Mouse (Mus musculus) neural tube, embryonic 12.5 days (tissue): Measurements from ENCODE around the gene Rbm33. TPM values are rescaled to one million over a fixed set of nuclear protein-coding genes. Genes with fewer than 3 reads are reported as not detected.

Experiments used
- ATAC-seq: fragments of 200-750 bp; cut with Nextera tagmentation; 2 replicates; pipeline ENCODE4 v1.8.0; 2017; ENCODE audit warnings: low read depth, mild to moderate bottlenecking, moderate TSS enrichment, moderate library complexity; ENCODE audit not compliant: low FRiP score
- H3K27ac ChIP-seq: fragments of 300-500 bp; sonication (generic); 2 replicates; pipeline ENCODE4 v1.5.1; 2016
- H3K27me3 ChIP-seq: fragments of 300-500 bp; sonication (generic); replicated peaks from 2 replicates; pipeline ENCODE4 v1.6.1; 2016; ENCODE audit warnings: mild to moderate bottlenecking
- H3K36me3 ChIP-seq: fragments of 300-500 bp; sonication (generic); 2 replicates; pipeline ENCODE4 v1.6.1; 2016; ENCODE audit warnings: mild to moderate bottlenecking
- H3K4me1 ChIP-seq: fragments of 300-500 bp; sonication (generic); 2 replicates; pipeline ENCODE4 v1.6.1; 2016
- H3K4me2 ChIP-seq: fragments of 300-500 bp; sonication (generic); replicated peaks from 2 replicates; pipeline ENCODE4 v1.6.1; 2016; ENCODE audit warnings: mild to moderate bottlenecking
- H3K4me3 ChIP-seq: fragments of 300-500 bp; sonication (generic); 2 replicates; pipeline ENCODE4 v1.5.1; 2016
- H3K9ac ChIP-seq: fragments of 300-500 bp; sonication (generic); 2 replicates; pipeline ENCODE4 v1.6.1; 2016; ENCODE audit warnings: mild to moderate bottlenecking
- H3K9me3 ChIP-seq: fragments of 300-500 bp; sonication (generic); 2 replicates; pipeline ENCODE4 v1.6.1; 2016; ENCODE audit warnings: mild to moderate bottlenecking
- WGBS: fragments of 180-500 bp; shearing (Covaris S2); methylation state at CpG from one replicate; pipeline ENCODE4 v1.1.7; 2016; 5-methylcytosine and 5-hydroxymethylcytosine counted together
- polyA plus RNA-seq: library from polyadenylated mRNA; unstranded; fragments of >200 nt; fragmentation: Nextera tagmentation; extraction: Ambion mirVana; gene quantifications from 2 replicates; pipeline ENCODE4 v1.2.1, GENCODE M21; 2016

The Rbm33 gene
- polyA plus RNA-seq, 1 experiment from 2014 or later, result 22.5 TPM

GRCm38 (mm10) chr5:28458821-28459240 is 141.9 kb downstream of the Rbm33 start:
- ATAC-seq, result peak; percentile 11; the same call in 1 of the 2 replicates

GRCm38 (mm10) chr5:28459456-28460225 is 142.7 kb downstream of the Rbm33 start:
- Histone ChIP-seq H3K9me3 (no peaks in the 10 kb centered on the region), H3K27me3 (peaks cover 92% of the 10 kb centered on the region), H3K27ac (no peak overlapping the region), H3K4me2 (peak overlapping the region; percentile 59), H3K4me1 (peaks cover 47% of the 10 kb centered on the region), H3K36me3 (no peaks in the 10 kb centered on the region), H3K9ac (no peak overlapping the region), H3K4me3 (0 out of 2 replicates have a peak overlapping the region, but pooled peaks have one; percentile 13)
- no peak for ATAC-seq
- WGBS, result under 1% methylated on average over 41 of the region's 41 CpGs

More at GRCm38 (mm10) chr5:28458821-28459240, 141.9 kb downstream of the Rbm33 start:
- H3K4me3 ChIP-seq, result peak overlapping the region; percentile 13; the same call in 1 of the 2 replicates
- H3K9me3 ChIP-seq, result no peaks in the 10 kb centered on the region
- peaks cover 87% of the 10 kb centered on the region for H3K27me3 ChIP-seq
- H3K9ac ChIP-seq, result no peak overlapping the region
- no peak overlapping the region for H3K27ac ChIP-seq
- under 1% methylated on average over 27 of the region's 27 CpGs for WGBS
- H3K36me3 ChIP-seq, result no peaks in the 10 kb centered on the region
- peaks cover 39% of the 10 kb centered on the region for H3K4me1 ChIP-seq
- H3K4me2 ChIP-seq, result peak overlapping the region; percentile 59

- Histone ChIP-seq H3K4me2 (peak overlapping the region; percentile 59), H3K36me3 (no peaks in the 10 kb centered on the region), H3K9me3 (no peaks in the 10 kb centered on the region), H3K9ac (0 out of 2 replicates have a peak overlapping the region, but pooled peaks have one; percentile 13), H3K27ac (no peak overlapping the region), H3K4me1 (peaks cover 54% of the 10 kb centered on the region), H3K4me3 (no peak overlapping the region), H3K27me3 (peaks cover 97% of the 10 kb centered on the region)
- no peak for ATAC-seq
- WGBS, result 1% methylated on average over 17 of the region's 17 CpGs
Measured at GRCm38 (mm10) chr5:28460556-28461350, 143.8 kb downstream of the Rbm33 start.

GRCm38 (mm10) chr5:28461376-28461775 is 144.5 kb downstream of the Rbm33 start:
- no peak overlapping the region for H3K9ac ChIP-seq
- H3K4me1 ChIP-seq, result peaks cover 54% of the 10 kb centered on the region
- 6% methylated on average over 11 of the region's 11 CpGs for WGBS
- no peak overlapping the region for H3K4me3 ChIP-seq
- peaks cover 97% of the 10 kb centered on the region for H3K27me3 ChIP-seq
- no peak overlapping the region for H3K4me2 ChIP-seq
- H3K9me3 ChIP-seq, result no peaks in the 10 kb centered on the region
- no peak overlapping the region for H3K27ac ChIP-seq
- H3K36me3 ChIP-seq, result no peaks in the 10 kb centered on the region
- no peak for ATAC-seq

GRCm38 (mm10) chr5:28462741-28463590 is 146.0 kb downstream of the Rbm33 start:
- Histone ChIP-seq H3K9ac (no peak overlapping the region), H3K4me2 (peak overlapping the region; percentile 85), H3K4me3 (peak overlapping the region; percentile 16; the same call in 1 of the 2 replicates), H3K36me3 (no peaks in the 10 kb centered on the region), H3K27ac (no peak overlapping the region), H3K9me3 (no peaks in the 10 kb centered on the region), H3K4me1 (peaks cover 56% of the 10 kb centered on the region), H3K27me3 (peaks cover 100% of the 10 kb centered on the region)
- ATAC-seq, result no peak
- WGBS, result 1% methylated on average over 33 of the region's 33 CpGs

GRCm38 (mm10) chr5:28463656-28464055 is 146.7 kb downstream of the Rbm33 start:
- Histone ChIP-seq H3K9ac (no peak overlapping the region), H3K27me3 (peaks cover 100% of the 10 kb centered on the region), H3K36me3 (no peaks in the 10 kb centered on the region), H3K4me1 (peaks cover 49% of the 10 kb centered on the region), H3K27ac (no peak overlapping the region), H3K4me3 (peak overlapping the region; percentile 13; the same call in 1 of the 2 replicates), H3K4me2 (peak overlapping the region; percentile 85), H3K9me3 (no peaks in the 10 kb centered on the region)
- 2% methylated on average over 10 of the region's 10 CpGs for WGBS
- ATAC-seq, result no peak

- ATAC-seq, result peak; percentile 23; the same call in 1 of the 2 replicates
- H3K4me3 ChIP-seq, result peak overlapping the region; percentile 48
- under 1% methylated on average over 75 of the region's 76 CpGs for WGBS
- no peaks in the 10 kb centered on the region for H3K36me3 ChIP-seq
- H3K9me3 ChIP-seq, result no peaks in the 10 kb centered on the region
- H3K4me2 ChIP-seq, result peak overlapping the region; percentile 85
- peaks cover 100% of the 10 kb centered on the region for H3K27me3 ChIP-seq
- H3K4me1 ChIP-seq, result peaks cover 41% of the 10 kb centered on the region
- peak overlapping the region; percentile 45 for H3K9ac ChIP-seq
- H3K27ac ChIP-seq, result no peak overlapping the region
Measured at GRCm38 (mm10) chr5:28464361-28465098, 147.6 kb downstream of the Rbm33 start.

GRCm38 (mm10) chr5:28465099-28465406 is 148.1 kb downstream of the Rbm33 start:
- Histone ChIP-seq H3K27ac (no peak overlapping the region), H3K4me1 (peaks cover 36% of the 10 kb centered on the region), H3K4me3 (peak overlapping the region; percentile 48), H3K4me2 (peak overlapping the region; percentile 85), H3K9me3 (no peaks in the 10 kb centered on the region), H3K9ac (peak overlapping the region; percentile 45; the same call in 1 of the 2 replicates), H3K27me3 (peaks cover 99% of the 10 kb centered on the region), H3K36me3 (no peaks in the 10 kb centered on the region)
- 1% methylated on average over 29 of the region's 29 CpGs for WGBS
- peak; percentile 33; the same call in 1 of the 2 replicates for ATAC-seq

GRCm38 (mm10) chr5:28465526-28465925 is 148.6 kb downstream of the Rbm33 start:
- H3K27ac ChIP-seq, result no peak overlapping the region
- WGBS, result under 1% methylated on average over 18 of the region's 18 CpGs

GRCm38 (mm10) chr5:28466351-28466750 is 149.4 kb downstream of the Rbm33 start:
- H3K4me3 ChIP-seq, result peak overlapping the region; percentile 48
- peaks cover 30% of the 10 kb centered on the region; the same call in 1 of the 2 replicates for H3K4me1 ChIP-seq
- H3K9ac ChIP-seq, result peak overlapping the region; percentile 38; the same call in 1 of the 2 replicates
- H3K36me3 ChIP-seq, result no peaks in the 10 kb centered on the region
- H3K27me3 ChIP-seq, result peaks cover 86% of the 10 kb centered on the region
- H3K27ac ChIP-seq, result no peak overlapping the region
- H3K4me2 ChIP-seq, result peak overlapping the region; percentile 85
- whole genome bisulfite sequencing, result under 1% methylated on average over 15 of the region's 15 CpGs
- H3K9me3 ChIP-seq, result no peaks in the 10 kb centered on the region
- no peak for ATAC-seq

More at GRCm38 (mm10) chr5:28465526-28465925, 148.6 kb downstream of the Rbm33 start:
- H3K4me1 ChIP-seq, result peaks cover 31% of the 10 kb centered on the region
- H3K9ac ChIP-seq, result peak overlapping the region; percentile 45; the same call in 1 of the 2 replicates
- H3K4me2 ChIP-seq, result peak overlapping the region; percentile 85
- H3K4me3 ChIP-seq, result peak overlapping the region; percentile 48
- H3K27me3 ChIP-seq, result peaks cover 94% of the 10 kb centered on the region
- no peaks in the 10 kb centered on the region for H3K9me3 ChIP-seq
- no peaks in the 10 kb centered on the region for H3K36me3 ChIP-seq
- ATAC-seq, result no peak
